Mouse (Mus musculus) embryonic facial prominence, embryonic 14.5 days (tissue): ENCODE results near the gene Tepp. TPM values are rescaled to one million over a fixed set of nuclear protein-coding genes. Genes with fewer than 3 reads are reported as not detected.

Experiments
- ATAC-seq: fragments of 200-750 bp; cut with Nextera tagmentation; 2 replicates; pipeline ENCODE4 v1.8.0; 2017; ENCODE audit warnings: low read depth, moderate number of reproducible peaks, moderate TSS enrichment
- DNase-seq: peaks from one replicate; pipeline ENCODE4 v3.0.0-alpha.2; 2015; ENCODE audit warnings: low spot score
- H3K27ac ChIP-seq: fragments of 300-500 bp; sonication (generic); replicated peaks from 2 replicates; pipeline ENCODE4 v1.5.1; 2014; ENCODE audit warnings: low read depth, mild to moderate bottlenecking, low read length, moderate library complexity
- H3K27me3 ChIP-seq: fragments of 300-500 bp; sonication (generic); replicated peaks from 2 replicates; pipeline ENCODE4 v1.6.1; 2014; ENCODE audit warnings: low read length; ENCODE audit not compliant: control insufficient read depth, insufficient read depth
- H3K36me3 ChIP-seq: fragments of 300-500 bp; sonication (generic); 2 replicates; pipeline ENCODE4 v1.6.1; 2014; ENCODE audit warnings: low read length, mixed read lengths; ENCODE audit not compliant: control insufficient read depth, insufficient read depth
- H3K4me1 ChIP-seq: fragments of 300-500 bp; sonication (generic); 2 replicates; pipeline ENCODE4 v1.6.1; 2014; ENCODE audit warnings: antibody characterized with exemption, low read length; ENCODE audit not compliant: control insufficient read depth, insufficient read depth
- H3K4me2 ChIP-seq: fragments of 300-500 bp; sonication (generic); 2 replicates; pipeline ENCODE4 v1.6.1; 2014; ENCODE audit warnings: low read depth, mild to moderate bottlenecking, low read length, moderate library complexity, mixed read lengths
- H3K4me3 ChIP-seq: fragments of 300-500 bp; sonication (generic); 2 replicates; pipeline ENCODE4 v1.5.1; 2014; ENCODE audit warnings: low read depth, mild to moderate bottlenecking, low read length
- H3K9ac ChIP-seq: fragments of 300-500 bp; sonication (generic); 2 replicates; pipeline ENCODE4 v1.6.1; 2014; ENCODE audit warnings: low read depth, mild to moderate bottlenecking, low read length, moderate library complexity, mixed read lengths
- H3K9me3 ChIP-seq: fragments of 300-500 bp; sonication (generic); 2 replicates; pipeline ENCODE4 v1.6.1; 2016; ENCODE audit warnings: low read length; ENCODE audit not compliant: control insufficient read depth
- WGBS: fragments of 180-500 bp; shearing (Covaris S2); extraction: QIAGEN DNeasy Blood & Tissue Kit; methylation state at CpG from one replicate; pipeline ENCODE4 v1.1.7; 2014; 5-methylcytosine and 5-hydroxymethylcytosine counted together
- polyA plus RNA-seq: library from polyadenylated mRNA; unstranded; fragments of >200 nt; fragmentation: Nextera tagmentation; extraction: Ambion mirVana; gene quantifications from 2 replicates; pipeline ENCODE4 v1.2.1, GENCODE M21; 2014

Gene Tepp
- 0.50 TPM in 1 of 2 replicates, not detected in the other for polyA plus RNA-seq

DNA sequence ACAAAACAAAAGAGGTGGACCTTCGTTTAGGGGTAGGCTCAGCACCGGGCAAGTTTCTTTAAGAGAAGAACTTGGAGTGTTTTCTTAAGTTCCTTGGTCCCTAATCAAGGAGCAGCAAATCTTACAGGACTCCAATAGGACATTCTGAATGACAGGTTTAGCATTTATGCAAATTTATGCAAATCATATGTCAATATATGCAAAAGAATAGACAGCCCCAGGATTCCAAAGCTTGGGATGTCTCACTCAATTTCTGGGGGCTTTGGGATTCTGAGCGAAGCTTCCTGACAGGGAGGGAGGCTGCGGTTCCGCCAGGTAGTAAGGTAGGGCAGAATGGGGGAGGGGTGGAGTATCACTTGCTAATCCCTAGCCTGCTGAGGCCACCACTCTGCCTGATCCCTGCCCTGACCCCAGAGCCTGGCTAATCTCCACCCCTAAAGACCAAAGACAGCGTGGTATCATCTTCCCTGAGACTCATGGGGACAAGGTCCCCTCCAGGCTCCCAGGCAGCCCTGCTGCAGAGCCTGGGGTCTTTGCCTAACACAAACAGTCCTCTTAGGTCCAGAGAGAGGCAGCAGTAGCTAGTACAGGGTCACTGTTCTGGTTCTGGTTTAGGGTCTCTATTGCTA, at the start of gene Tepp:
TSS of gene Tepp (plus strand) at position 225 of the 629 bp plus-strand sequence.
- H3K36me3 ChIP-seq = no peaks in the 10 kb centered on the region
- H3K27ac ChIP-seq = no peak within 1 kb of the TSS
- no peak within 1 kb of the TSS for H3K9ac ChIP-seq
- no peak for ATAC-seq
- 37% methylated on average over 6 of the region's 6 CpGs for WGBS
- H3K4me1 ChIP-seq = no peaks in the 10 kb centered on the region
- no peak for DNase-seq
- H3K9me3 ChIP-seq = no peaks in the 10 kb centered on the region
- no peak within 1 kb of the TSS for H3K4me3 ChIP-seq
- no peaks in the 10 kb centered on the region for H3K27me3 ChIP-seq
- no peak within 1 kb of the TSS for H3K4me2 ChIP-seq

DNA sequence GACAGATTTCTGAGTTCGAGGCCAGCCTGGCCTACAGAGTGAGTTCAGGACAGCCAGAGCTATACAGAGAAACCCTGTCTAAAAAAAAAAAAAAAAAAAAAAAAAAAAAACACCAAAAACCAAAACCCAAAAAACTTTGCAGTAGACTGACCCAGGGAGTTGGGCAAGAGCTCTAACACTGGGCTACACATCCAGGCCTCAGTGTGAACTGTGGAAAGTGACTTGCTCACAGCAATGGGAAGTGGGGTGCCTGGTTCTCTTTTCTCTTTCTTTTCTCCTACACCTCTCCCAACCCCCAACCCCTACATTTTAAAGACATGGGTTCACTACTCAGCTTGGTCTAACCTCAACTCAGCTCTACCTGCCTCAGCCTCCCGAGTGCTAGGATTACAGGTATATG, 48.2 kb upstream of the Tepp start:
- Histone ChIP-seq H3K27ac (no peak overlapping the region), H3K4me2 (no peak overlapping the region), H3K36me3 (no peaks in the 10 kb centered on the region), H3K4me3 (no peak overlapping the region), H3K27me3 (no peaks in the 10 kb centered on the region), H3K4me1 (no peaks in the 10 kb centered on the region), H3K9me3 (no peaks in the 10 kb centered on the region), H3K9ac (no peak overlapping the region)
- no peak for DNase-seq
- 74% methylated on average over 2 of the region's 2 CpGs for WGBS
- no peak for ATAC-seq

DNA sequence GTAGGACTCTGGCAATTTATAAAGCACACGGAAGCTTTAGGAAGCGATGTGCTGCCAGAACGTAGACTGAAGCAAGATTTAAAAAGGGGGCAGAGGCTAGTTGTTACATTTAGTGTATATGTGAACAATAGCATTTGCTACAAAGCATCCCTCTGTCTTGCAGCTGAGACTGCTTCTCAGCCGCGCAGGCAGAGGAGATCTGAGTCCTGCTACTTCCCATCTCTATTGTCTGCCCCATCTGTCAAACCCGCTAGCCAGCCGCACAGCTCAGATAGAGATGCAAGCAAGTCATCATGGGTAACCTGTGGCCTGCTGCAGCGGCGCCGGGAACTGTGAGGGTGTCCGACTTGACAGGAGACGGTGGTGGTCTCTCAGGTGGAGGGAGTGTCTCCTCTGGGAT, 39.9 kb upstream of the Tepp start:
- H3K9me3 ChIP-seq = no peaks in the 10 kb centered on the region
- H3K27ac ChIP-seq = no peak overlapping the region
- no peak overlapping the region for H3K4me3 ChIP-seq
- H3K4me1 ChIP-seq = no peaks in the 10 kb centered on the region
- H3K4me2 ChIP-seq = no peak overlapping the region
- H3K27me3 ChIP-seq = no peaks in the 10 kb centered on the region
- no peaks in the 10 kb centered on the region for H3K36me3 ChIP-seq
- 75% methylated on average over 12 of the region's 12 CpGs for WGBS
- no peak for ATAC-seq
- DNase-seq = no peak
- H3K9ac ChIP-seq = no peak overlapping the region

DNA sequence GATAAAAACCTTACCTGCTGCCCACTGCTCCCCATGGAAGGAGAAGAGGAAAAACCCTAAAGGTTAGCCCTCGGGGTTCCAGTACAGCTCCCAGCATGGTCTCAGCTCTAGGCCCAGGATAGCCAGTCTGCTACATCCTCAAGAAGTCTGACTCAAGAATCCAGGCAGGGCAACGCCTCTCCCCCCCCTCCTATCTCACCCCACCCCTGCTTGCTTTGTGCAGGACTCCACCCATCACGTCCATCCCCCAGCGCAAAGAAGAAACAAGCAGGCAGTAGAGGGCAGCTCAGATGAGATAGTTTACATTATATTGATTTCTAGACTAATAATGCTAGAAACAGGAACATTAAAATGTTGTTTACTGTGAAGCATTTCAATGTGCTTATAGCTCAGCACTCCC, 38.5 kb upstream of the Tepp start:
- H3K27ac ChIP-seq = no peak overlapping the region
- H3K4me2 ChIP-seq = no peak overlapping the region
- H3K27me3 ChIP-seq = no peaks in the 10 kb centered on the region
- WGBS = 25% methylated on average over 4 of the region's 4 CpGs
- ATAC-seq = no peak
- H3K9ac ChIP-seq = no peak overlapping the region
- DNase-seq = no peak
- H3K4me1 ChIP-seq = no peaks in the 10 kb centered on the region
- no peak overlapping the region for H3K4me3 ChIP-seq
- H3K9me3 ChIP-seq = no peaks in the 10 kb centered on the region
- H3K36me3 ChIP-seq = no peaks in the 10 kb centered on the region

DNA sequence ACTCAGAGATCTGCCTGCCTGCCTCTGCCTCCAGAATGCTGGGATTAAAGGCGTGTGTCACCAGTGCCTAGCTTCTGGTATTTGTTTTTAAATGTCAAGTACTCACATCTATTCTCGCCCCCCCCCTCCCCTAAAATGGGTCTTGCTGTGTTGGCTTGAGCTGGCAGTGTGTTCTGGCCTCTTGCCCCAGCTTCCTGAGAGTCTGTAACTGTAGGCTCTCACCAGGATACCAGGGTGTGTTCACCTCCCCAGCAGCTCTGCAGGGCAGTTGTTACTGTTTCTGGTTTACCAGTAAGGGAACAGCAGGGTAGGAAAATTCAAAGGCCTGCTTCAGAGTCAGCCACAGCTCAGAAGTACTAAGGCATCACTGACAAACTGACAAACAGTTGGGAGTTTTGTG, 37.5 kb upstream of the Tepp start:
- Histone ChIP-seq H3K4me3 (no peak overlapping the region), H3K4me1 (no peaks in the 10 kb centered on the region), H3K9ac (no peak overlapping the region), H3K9me3 (no peaks in the 10 kb centered on the region), H3K36me3 (no peaks in the 10 kb centered on the region), H3K4me2 (no peak overlapping the region), H3K27ac (no peak overlapping the region), H3K27me3 (no peaks in the 10 kb centered on the region)
- WGBS = 46% methylated on average over 2 of the region's 2 CpGs
- DNase-seq = peak; percentile 40
- no peak for ATAC-seq

DNA sequence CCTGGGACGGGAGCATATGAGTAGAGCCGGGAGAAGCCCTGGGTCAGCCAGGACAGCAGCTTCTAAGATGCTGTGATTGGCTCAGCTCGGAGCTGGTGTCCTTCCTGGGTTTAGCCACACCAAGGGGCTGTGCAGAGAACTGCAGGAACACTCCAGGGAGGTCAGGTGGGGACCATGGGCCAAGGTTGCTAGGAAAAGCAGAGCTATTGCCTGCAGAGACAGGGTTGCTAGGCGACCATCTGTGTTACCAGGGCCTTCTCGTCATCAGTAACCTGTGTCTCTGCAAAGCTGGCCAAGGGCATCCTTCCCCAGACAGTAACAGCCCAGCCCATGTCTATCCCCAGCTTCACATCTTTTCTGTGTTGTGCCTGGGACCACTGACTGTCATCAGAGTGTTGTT, 28.9 kb upstream of the Tepp start:
- H3K4me2 ChIP-seq = no peak overlapping the region
- H3K4me1 ChIP-seq = no peaks in the 10 kb centered on the region
- H3K36me3 ChIP-seq = no peaks in the 10 kb centered on the region
- ATAC-seq = peak; percentile 79
- no peaks in the 10 kb centered on the region for H3K27me3 ChIP-seq
- no peak for DNase-seq
- no peaks in the 10 kb centered on the region for H3K9me3 ChIP-seq
- H3K9ac ChIP-seq = no peak overlapping the region
- no peak overlapping the region for H3K4me3 ChIP-seq
- 61% methylated on average over 5 of the region's 5 CpGs for WGBS
- H3K27ac ChIP-seq = no peak overlapping the region

DNA sequence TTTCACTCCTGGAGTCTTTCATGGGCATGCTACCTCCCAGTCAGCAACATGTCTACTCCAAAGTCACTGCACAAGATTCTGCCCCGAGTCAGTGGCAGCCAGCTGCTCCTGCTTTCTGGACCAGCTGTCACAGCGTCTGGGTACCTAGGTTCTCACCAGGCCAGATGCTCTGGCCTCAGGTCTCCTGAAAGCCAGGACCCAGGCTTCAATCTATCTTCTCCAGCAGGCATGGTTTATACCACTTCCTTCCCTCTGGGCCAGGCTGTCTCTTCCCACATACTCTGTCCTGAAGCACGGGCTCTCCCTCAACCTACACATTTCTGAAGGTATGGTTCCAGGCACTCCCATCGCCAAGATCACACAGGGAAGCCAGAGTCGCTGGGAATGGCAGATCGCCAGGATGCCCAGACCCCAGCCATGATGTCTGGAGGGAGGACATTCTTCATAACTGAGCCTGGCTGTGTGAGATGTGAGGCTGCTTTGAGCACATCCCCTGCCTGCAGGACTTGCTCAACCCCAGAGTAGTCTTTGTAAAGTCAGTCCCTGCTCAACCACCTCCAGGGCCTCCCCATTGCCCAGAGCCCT, 21.2 kb upstream of the Tepp start:
- peaks cover 10% of the 10 kb centered on the region; the same call in 1 of the 2 replicates for H3K4me1 ChIP-seq
- no peak; the same call in 1 of the 2 replicates for ATAC-seq
- H3K27me3 ChIP-seq = no peaks in the 10 kb centered on the region

DNA sequence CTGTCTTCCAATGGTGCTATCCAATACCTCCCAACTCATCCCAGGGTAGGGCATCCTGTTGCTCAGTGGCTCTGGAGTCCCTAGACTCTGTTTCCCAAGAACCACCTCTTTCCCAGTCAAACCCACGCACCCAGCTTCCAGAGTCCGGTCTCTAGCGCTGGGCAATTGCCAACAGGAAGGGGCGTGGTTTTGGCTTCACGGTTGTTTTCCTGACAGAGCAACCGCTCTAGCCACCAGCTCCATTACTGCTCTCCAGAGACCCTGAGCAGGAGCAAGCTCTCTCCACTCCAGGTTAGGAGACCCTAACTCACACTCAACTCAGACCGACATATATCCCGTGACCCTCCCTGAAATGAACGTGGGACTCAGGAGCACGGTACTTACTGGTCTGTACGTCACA, 17.2 kb upstream of the Tepp start:
- H3K36me3 ChIP-seq = no peaks in the 10 kb centered on the region
- no peaks in the 10 kb centered on the region for H3K27me3 ChIP-seq
- H3K9ac ChIP-seq = 0 out of 2 replicates have a peak overlapping the region, but pooled peaks have one; percentile 5
- peaks cover 10% of the 10 kb centered on the region; the same call in 1 of the 2 replicates for H3K4me1 ChIP-seq
- no peak overlapping the region for H3K4me3 ChIP-seq
- H3K27ac ChIP-seq = no peak overlapping the region
- H3K9me3 ChIP-seq = no peaks in the 10 kb centered on the region
- DNase-seq (peak; percentile 65), ATAC-seq (0 out of 2 replicates have a peak, but pooled peaks have one; percentile 31)
- no peak overlapping the region for H3K4me2 ChIP-seq
- 67% methylated on average over 11 of the region's 11 CpGs for WGBS

More for the DNA sequence above, 21.2 kb upstream of the Tepp start:
- Histone ChIP-seq H3K36me3 (no peaks in the 10 kb centered on the region), H3K4me2 (no peak overlapping the region), H3K9me3 (no peaks in the 10 kb centered on the region), H3K9ac (no peak overlapping the region), H3K27ac (no peak overlapping the region), H3K4me3 (no peak overlapping the region)
- WGBS = 61% methylated on average over 6 of the region's 6 CpGs
- no peak for DNase-seq

DNA sequence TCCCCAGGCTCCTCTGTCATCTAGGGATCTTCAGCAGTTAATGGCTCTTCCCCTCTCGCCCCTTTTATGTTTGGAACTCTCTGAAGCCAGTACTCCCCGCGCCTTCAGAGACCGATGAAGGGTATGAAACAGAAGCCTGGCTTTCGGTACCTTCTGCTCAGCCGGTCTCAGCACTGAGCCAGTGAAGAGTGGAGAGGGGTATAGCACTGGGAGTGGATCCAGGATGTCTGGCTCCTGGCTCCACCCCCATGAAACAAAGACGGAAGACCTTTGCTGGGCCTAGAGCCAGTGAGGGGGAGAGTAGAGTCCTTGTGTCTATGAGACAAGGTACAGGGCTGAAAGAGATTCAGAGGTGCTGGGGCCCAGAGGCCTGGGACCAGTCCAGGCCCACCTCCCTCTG, 16.5 kb upstream of the Tepp start:
- no peaks in the 10 kb centered on the region for H3K36me3 ChIP-seq
- peak; percentile 67 for DNase-seq
- peaks cover 10% of the 10 kb centered on the region; the same call in 1 of the 2 replicates for H3K4me1 ChIP-seq
- no peaks in the 10 kb centered on the region for H3K27me3 ChIP-seq
- H3K27ac ChIP-seq = no peak overlapping the region; the same call in 1 of the 2 replicates
- no peak overlapping the region for H3K4me3 ChIP-seq
- ATAC-seq = peak; percentile 60; the same call in 1 of the 2 replicates
- 57% methylated on average over 7 of the region's 7 CpGs for WGBS
- no peaks in the 10 kb centered on the region for H3K9me3 ChIP-seq
- peak overlapping the region; percentile 29 for H3K4me2 ChIP-seq
- 0 out of 2 replicates have a peak overlapping the region, but pooled peaks have one; percentile 5 for H3K9ac ChIP-seq
